Mouse (Mus musculus): ENCODE measurements around the gene Fam71b.

GRCm38 (mm10) chr11:46377316-46377715 lies 19.0 kb upstream of the Fam71b start:
- no peak for TF ChIP-seq CTCF (IDR thresholded peaks at IDR 0.05; ENCODE audit: low read depth)
- no peak for TF ChIP-seq EP300 (IDR thresholded peaks at IDR 0.05; ENCODE audit: low read depth)
